Mouse (Mus musculus): ENCODE measurements around the gene Pcdh15.

Pcdh15 gene

DNA sequence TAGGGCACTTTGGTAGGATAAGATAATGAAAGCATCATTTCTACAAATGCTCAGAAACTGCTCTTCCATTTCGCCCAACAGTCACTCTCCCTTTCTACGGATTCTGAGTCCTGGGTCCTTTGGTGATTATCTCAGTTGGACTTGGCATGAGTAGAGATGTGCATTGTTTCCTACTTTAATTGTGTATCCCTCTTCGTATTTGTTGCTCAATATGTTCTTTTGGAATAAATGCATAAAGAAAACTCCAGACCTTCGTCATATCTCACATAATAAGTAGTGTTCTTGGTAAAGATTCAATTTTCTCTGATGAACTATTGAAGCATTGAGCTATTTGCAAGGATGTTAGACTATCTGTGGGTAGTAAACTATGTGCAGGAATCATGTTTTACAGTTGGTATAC is 854.2 kb downstream of the Pcdh15 start:
- CTCF ChIA-PET: no interaction called here

GRCm38 (mm10) chr10:73984057-73984456 is 884.9 kb downstream of the Pcdh15 start:
- CTCF ChIA-PET: no interaction called here

DNA sequence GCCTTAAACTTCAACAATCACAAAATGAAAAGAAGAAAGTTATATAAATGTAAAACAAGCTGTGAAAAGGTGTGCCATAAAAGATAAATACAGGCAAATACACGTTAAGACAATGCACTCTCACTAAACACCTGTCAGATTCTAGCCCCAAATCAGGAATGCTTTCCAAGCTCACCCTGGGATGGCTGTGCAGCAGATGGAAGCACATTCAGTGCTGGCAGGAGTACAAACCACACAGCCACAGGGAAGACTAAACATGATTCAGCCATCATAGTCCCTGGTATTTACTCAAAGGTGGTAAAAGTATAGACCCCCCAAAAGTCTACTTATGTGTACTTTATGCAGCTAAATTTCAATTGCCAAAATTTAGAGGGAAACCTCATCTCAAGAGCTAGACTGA is 909.7 kb downstream of the Pcdh15 start:
- CTCF ChIA-PET: no interaction called here

GRCm38 (mm10) chr10:74023091-74023490 is 923.9 kb downstream of the Pcdh15 start:
- CTCF ChIA-PET: no interaction called here

GRCm38 (mm10) chr10:74053059-74053458 is 953.9 kb downstream of the Pcdh15 start:
- CTCF ChIA-PET: no interaction called here

DNA sequence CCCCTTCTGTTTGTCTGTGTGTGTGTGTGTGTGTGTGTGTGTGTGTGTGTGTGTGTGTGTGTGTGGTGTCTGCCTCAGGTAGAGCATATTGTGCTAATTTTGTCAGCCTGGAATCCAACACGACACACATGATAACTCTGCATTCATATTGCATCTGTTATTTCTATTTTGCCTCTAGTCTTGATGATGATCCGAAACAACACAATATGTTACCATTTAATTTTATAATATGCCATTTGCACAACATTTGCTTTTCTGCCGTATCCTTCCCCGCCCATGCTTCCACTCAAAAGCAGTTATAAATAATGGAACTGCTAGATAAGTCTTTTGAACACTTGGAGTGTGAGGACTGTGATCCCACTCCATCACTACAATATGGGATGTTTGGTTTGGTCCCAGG is 987.5 kb downstream of the Pcdh15 start:
- CTCF ChIA-PET: no interaction called here

DNA sequence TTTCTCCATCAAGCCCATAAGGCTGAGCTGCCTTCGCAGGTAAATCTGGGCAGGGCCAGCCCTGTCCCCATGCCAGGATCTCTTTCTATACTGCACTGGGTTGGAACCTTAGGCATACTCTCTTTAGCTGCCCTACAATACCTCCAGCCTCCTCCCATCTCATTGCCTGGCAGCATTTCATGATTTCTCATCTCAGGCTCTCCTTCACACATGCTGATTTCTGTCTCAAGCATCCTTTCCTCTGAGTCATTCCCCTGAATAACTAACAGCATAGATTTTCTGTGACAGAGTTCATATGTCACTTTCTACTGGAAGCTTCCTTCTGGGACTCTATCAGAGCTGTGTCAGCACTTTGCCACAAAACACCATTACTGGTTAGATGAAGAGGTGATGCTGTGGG is 999.2 kb downstream of the Pcdh15 start:
- CTCF ChIA-PET: no interaction called here

GRCm38 (mm10) chr10:74114107-74114506 is 1015.0 kb downstream of the Pcdh15 start:
- CTCF ChIA-PET: no interaction called here

GRCm38 (mm10) chr10:74116817-74117216 is 1017.7 kb downstream of the Pcdh15 start:
- CTCF ChIA-PET: no interaction called here

- CTCF ChIA-PET: no interaction called here
These were observed 1024.3 kb downstream of the Pcdh15 start for GRCm38 (mm10) chr10:74123421-74123820.

- CTCF ChIA-PET: no interaction called here
These were observed 1030.0 kb downstream of the Pcdh15 start for GRCm38 (mm10) chr10:74129192-74129591.

GRCm38 (mm10) chr10:74129665-74130064 is 1030.5 kb downstream of the Pcdh15 start:
- CTCF ChIA-PET: no interaction called here

GRCm38 (mm10) chr10:74130805-74131204 is 1031.7 kb downstream of the Pcdh15 start:
- CTCF ChIA-PET: no interaction called here

DNA sequence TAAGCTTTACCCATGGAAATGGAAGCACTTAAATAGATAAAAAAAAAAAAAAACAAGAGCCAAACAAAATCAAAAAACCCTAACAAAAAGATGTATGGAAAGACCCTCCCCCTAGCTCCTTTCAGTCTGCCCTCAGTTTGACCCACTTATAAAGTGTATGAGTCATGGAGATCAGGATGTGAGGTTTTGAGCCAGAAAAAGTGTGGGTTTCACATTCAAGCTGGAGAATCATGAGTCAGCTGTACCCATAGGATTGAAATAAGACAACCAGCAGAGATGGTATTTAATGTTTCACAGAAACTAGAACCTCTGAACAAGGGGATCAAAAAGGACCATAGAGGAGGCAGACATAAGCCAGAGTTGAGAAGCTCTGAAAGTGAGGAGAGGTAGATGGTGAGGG is 1048.8 kb downstream of the Pcdh15 start:
- CTCF ChIA-PET: no interaction called here

DNA sequence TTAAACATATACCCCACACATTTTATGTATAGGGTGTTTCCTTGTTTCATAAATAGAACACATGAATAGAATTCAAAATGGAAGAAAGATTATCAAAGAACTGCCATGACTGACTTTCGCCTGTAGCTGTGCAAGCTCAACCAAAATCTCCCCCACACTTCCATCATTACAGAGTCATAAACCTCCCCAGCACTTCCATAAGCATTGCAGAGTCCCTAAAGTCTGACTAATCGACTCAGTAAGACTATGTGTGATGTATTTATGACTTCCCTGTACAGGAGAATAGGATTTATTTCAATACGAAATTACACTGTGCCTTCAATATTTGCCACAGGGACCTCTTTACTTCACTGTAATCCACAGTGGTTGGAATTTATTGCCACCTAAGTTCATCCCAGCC is 1082.8 kb downstream of the Pcdh15 start:
- CTCF ChIA-PET: no interaction called here

- CTCF ChIA-PET: no interaction called here
These were observed 1104.5 kb downstream of the Pcdh15 start for GRCm38 (mm10) chr10:74203650-74204049.

DNA sequence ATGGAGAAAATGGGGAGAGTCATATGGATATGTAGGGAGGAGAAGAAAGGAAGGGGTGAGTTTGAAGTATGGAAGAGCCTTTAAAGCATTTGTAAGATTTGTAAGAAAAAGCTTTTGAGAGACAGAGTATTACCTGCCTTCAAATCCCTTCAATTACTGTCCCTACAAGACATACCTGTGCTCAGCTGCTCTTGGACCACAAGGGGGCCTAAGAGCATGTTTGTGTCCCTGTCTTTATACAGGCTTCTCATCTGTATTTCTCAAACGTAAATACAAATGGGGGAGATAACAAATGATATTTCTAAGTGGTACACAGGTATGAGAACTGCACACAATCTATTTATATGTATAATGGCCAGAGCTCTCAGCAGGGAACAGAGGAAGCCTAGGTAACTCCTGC is 1118.1 kb downstream of the Pcdh15 start:
- CTCF ChIA-PET: no interaction called here

- CTCF ChIA-PET: no interaction called here
These were observed 1121.3 kb downstream of the Pcdh15 start for GRCm38 (mm10) chr10:74220439-74220838.

- CTCF ChIA-PET: no interaction called here
These were observed 1158.7 kb downstream of the Pcdh15 start for GRCm38 (mm10) chr10:74257716-74258446.

- CTCF ChIA-PET: no interaction called here
These were observed 1159.5 kb downstream of the Pcdh15 start for GRCm38 (mm10) chr10:74258639-74259038.

DNA sequence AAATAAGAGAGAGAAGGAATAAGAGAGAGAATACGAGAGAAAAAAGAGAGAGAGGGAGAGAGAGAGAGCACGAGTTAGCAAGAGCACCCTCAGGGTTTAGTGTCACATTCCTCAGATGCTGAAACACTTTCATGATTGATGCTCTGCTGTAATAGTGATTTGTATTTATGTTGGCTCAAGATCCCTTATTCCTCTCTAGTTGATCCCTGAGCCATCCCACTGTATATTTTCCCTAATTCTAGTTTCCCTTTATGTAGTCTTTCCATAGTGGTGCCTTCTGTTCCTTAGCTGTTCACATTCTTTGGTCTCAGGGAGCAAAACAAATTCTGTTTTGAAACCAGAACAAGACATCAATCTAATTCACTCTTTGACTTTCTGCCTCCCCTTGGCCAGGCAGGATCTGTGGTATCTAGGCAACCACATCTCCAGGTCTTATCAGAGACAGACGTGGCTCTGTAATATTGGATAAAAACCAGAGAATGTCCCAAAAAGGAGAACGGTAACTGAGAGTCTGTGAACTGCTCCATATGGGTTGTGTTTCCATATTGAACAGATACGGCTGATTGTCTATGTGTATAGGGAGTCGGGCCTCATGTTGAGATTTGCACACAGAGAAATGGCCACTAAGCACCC is 1170.6 kb downstream of the Pcdh15 start:
- CTCF ChIA-PET: no interaction called here

- CTCF ChIA-PET: interaction anchor here (0.6 kb wide), 1 partner anchor 121 kb away, joined by 3 read pairs; no protein-coding TSS in a partner anchor
These were observed 1171.8 kb downstream of the Pcdh15 start for GRCm38 (mm10) chr10:74270894-74271293.

DNA sequence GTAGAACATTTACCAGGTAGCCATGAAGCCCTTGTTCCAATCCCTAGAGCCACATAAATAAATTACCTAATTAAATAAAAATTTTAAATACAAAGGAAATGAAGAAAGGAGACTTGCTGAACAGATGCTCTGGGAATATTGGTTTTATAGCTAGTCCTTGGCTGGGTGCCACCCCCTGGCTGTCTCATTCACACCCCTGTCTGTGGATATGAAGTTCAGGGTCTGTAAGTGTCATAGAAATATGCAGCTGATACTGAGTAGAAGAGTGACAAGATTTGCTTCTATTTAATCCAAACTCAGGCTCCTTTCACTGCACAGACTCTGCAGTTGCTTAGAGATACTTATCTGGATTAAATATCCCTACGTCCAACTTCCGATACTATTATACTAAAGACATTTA is 1205.0 kb downstream of the Pcdh15 start:
- CTCF ChIA-PET: no interaction called here
